Mouse (Mus musculus) kidney, adult 18-20 months (tissue): ENCODE data around the gene Kmt5b.
A peak's percentile ranks its signal among the peaks of the same experiment; 100 is the strongest.

ENCODE experiments used
- DNase-seq: peaks from one replicate; pipeline ENCODE4 v3.0.0; 2021

Kmt5b gene

GRCm38 (mm10) chr19:3844836-3845235, 77.6 kb downstream of the Kmt5b start:
- DNase-seq: no peak

GRCm38 (mm10) chr19:3845339-3845738, 78.1 kb downstream of the Kmt5b start:
- no peak for DNase-seq

- no peak for DNase-seq
Measured at GRCm38 (mm10) chr19:3845803-3846406, 78.7 kb downstream of the Kmt5b start.

- no peak for DNase-seq
Measured at GRCm38 (mm10) chr19:3846676-3847604, 79.7 kb downstream of the Kmt5b start.

GRCm38 (mm10) chr19:3847711-3848110, 80.5 kb downstream of the Kmt5b start:
- no peak for DNase-seq

GRCm38 (mm10) chr19:3848207-3848808, 81.1 kb downstream of the Kmt5b start:
- peak; percentile 50 for DNase-seq

GRCm38 (mm10) chr19:3849251-3849650, 82.0 kb downstream of the Kmt5b start:
- DNase-seq: no peak

GRCm38 (mm10) chr19:3850076-3850475, 82.9 kb downstream of the Kmt5b start:
- no peak for DNase-seq

GRCm38 (mm10) chr19:3850847-3851469, 83.7 kb downstream of the Kmt5b start:
- DNase-seq: peak; percentile 84

- peak; percentile 97 for DNase-seq
Measured at GRCm38 (mm10) chr19:3851502-3851962, 84.3 kb downstream of the Kmt5b start, which contains the start of gene Chka. Chka (plus strand) TSS chr19:3851773.

- peak; percentile 74 for DNase-seq
Measured at GRCm38 (mm10) chr19:3851979-3852681, 84.9 kb downstream of the Kmt5b start.

- DNase-seq: no peak
Measured at GRCm38 (mm10) chr19:3853121-3853520, 85.9 kb downstream of the Kmt5b start.

GRCm38 (mm10) chr19:3853891-3854290, 86.7 kb downstream of the Kmt5b start:
- DNase-seq: no peak

- no peak for DNase-seq
Measured at GRCm38 (mm10) chr19:3855091-3855490, 87.9 kb downstream of the Kmt5b start.

GRCm38 (mm10) chr19:3855601-3856000, 88.4 kb downstream of the Kmt5b start:
- no peak for DNase-seq

- DNase-seq: no peak
Measured at GRCm38 (mm10) chr19:3857220-3857619, 90.0 kb downstream of the Kmt5b start.

GRCm38 (mm10) chr19:3862713-3863112, 95.5 kb downstream of the Kmt5b start:
- no peak for DNase-seq

GRCm38 (mm10) chr19:3864960-3865359, 97.7 kb downstream of the Kmt5b start:
- no peak for DNase-seq
